Mouse (Mus musculus): ENCODE measurements at regions not wholly inside any gene's neighbourhood (a gene's known extent, or its start where the extent isn't known, plus 50 kb on each side); places are given as distances from the start of the nearest gene placed in this dataset.

DNA sequence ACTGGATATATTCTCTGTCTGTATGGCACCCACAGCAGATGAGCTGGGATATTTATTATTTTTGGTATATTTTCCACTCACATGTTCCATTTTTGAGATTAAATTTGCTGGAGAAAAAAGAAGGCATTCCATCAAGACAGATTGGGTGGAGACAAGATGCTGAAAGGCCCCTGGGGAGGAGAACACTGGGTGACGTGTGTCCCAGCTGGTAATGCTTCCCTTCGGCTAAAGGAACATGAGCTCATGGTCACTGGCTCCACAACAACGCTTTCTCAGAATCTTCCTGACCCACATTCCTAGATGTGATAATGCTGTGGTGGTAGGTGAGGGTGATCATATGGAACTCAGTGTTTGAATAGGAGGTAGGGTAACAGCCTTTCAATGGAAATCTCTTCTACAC, 266.4 kb upstream of the Id2 start:
- Histone ChIP-seq H3K27ac (replicated peaks; ENCODE audit: low read depth, low read length) (no peak overlapping the region), H3K4me3 (ENCODE audit: insufficient read depth, low read depth, low read length) (no peak overlapping the region), H3K4me1 (ENCODE audit: control insufficient read depth, insufficient read depth, insufficient read length, low read length) (no peaks in the 10 kb centered on the region)

DNA sequence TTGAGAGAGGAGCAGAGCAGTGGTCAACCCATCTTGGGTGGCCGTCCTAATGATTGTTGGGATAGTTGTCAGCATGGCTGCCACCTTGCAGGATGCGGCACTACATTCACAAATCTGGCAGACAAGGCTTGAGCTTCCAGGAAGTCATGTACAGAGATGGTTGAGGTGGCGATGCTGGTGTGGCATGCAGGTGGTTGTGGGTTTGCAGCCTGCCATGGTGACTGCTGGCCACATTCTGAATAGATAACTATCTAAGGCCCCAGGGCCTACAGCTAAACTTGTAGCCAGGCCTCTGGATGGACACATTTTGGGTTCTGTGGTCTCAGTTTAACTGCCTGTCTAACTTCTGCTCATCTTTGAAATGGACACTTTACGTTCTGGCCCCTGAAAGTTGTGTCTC, 265.8 kb upstream of the Id2 start:
- Histone ChIP-seq H3K4me3 (ENCODE audit: insufficient read depth, low read depth, low read length) (no peak overlapping the region), H3K27ac (replicated peaks; ENCODE audit: low read depth, low read length) (no peak overlapping the region), H3K4me1 (ENCODE audit: control insufficient read depth, insufficient read depth, insufficient read length, low read length) (no peaks in the 10 kb centered on the region)

DNA sequence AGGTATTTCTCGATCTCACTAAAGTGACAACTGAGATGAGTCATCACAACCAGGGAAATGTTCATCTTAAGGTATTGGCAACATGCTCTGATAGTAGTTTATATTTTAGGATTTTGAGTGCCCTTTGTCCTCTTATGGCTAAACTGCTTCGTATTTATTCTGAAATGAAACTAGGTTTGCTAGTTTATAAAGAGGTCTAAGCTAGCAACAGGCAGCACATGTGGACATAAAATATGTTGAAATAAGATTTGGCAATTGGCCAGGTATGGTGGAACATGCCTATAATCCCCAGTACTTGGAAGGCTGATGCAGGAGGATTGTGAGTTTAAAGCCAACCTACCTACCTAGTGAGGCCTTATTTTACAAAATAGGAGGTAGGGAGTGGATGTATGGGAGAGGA, 263.8 kb upstream of the Id2 start:
- Histone ChIP-seq H3K4me3 (ENCODE audit: insufficient read depth, low read depth, low read length) (no peak overlapping the region), H3K4me1 (ENCODE audit: control insufficient read depth, insufficient read depth, insufficient read length, low read length) (no peaks in the 10 kb centered on the region), H3K27ac (replicated peaks; ENCODE audit: low read depth, low read length) (no peak overlapping the region)

DNA sequence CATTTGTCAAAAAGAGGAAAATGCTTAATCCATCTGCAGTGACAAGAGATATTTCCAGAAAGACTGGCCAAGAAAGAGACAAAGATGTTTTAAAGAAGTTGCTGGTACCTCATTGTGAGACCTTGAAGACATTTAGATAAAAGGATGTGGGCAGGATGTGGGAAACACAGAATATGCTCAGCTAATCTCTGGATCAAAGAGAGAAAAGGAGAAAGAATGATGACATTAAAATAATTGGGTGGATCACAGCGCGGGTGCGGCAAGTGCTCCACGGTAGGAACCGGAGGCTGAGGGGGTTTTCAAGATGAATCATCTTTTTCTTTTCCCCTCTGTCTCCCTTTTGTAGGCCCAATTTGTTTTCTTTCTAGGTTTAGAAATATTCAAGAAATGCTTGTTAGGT, 263.0 kb upstream of the Id2 start:
- Histone ChIP-seq H3K27ac (replicated peaks; ENCODE audit: low read depth, low read length) (no peak overlapping the region), H3K4me3 (ENCODE audit: insufficient read depth, low read depth, low read length) (no peak overlapping the region), H3K4me1 (ENCODE audit: control insufficient read depth, insufficient read depth, insufficient read length, low read length) (no peaks in the 10 kb centered on the region)

DNA sequence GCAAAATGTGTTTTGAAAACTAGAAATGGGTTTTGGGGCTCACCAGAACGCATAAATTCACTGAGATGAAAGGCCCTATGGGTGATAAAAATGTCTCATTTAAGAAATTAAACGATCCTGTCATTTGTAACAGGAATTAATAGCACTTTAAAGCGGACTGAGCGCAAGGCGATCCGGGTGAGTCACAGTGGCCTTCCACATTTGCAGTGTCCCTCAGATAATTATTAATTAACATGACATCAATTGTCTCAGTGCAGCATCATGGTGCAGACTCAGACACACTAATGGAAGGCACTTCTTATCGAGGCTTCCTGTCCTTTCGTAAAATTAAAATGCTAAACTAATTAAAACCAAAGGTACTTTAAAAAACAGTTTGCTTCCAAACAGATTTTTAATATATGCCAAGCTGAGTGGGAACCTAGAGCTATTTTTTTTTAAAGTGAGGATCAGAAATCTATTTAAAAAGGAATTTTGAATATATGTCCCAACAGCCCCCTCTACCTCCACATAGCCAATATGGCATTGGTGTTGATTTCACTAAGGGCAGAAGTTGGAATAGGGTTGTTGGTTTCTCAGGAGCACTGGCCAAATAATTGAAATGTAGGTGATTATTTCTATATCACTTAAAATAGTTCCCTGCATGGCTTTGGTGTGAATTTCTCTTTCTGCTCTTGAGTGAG, 262.0 kb upstream of the Id2 start:
- no peak overlapping the region for H3K4me3 ChIP-seq (ENCODE audit: insufficient read depth, low read depth, low read length)
- no peaks in the 10 kb centered on the region for H3K4me1 ChIP-seq (ENCODE audit: control insufficient read depth, insufficient read depth, insufficient read length, low read length)
- H3K27ac ChIP-seq (replicated peaks; ENCODE audit: low read depth, low read length), result no peak overlapping the region

DNA sequence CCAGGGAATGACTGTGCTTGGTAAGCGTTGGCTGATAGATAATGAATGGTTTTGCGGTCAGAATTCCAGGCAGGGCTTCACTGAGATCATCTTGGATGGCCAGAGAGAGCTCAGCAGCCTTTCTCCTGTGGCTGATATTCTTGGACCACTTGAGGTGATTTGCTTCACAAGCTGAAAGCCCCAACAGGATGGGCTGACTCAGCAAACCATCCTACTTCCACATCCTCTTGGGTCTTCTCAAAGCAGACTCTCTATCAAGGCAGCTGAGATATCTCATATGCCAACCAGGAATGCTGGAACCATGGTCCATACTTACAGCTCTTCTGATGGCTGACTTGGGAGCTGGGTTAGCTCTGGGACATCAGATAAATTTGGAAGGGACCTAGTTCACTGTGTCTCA, 259.8 kb upstream of the Id2 start:
- Histone ChIP-seq H3K4me3 (ENCODE audit: insufficient read depth, low read depth, low read length) (no peak overlapping the region), H3K27ac (replicated peaks; ENCODE audit: low read depth, low read length) (no peak overlapping the region), H3K4me1 (ENCODE audit: control insufficient read depth, insufficient read depth, insufficient read length, low read length) (no peaks in the 10 kb centered on the region)

DNA sequence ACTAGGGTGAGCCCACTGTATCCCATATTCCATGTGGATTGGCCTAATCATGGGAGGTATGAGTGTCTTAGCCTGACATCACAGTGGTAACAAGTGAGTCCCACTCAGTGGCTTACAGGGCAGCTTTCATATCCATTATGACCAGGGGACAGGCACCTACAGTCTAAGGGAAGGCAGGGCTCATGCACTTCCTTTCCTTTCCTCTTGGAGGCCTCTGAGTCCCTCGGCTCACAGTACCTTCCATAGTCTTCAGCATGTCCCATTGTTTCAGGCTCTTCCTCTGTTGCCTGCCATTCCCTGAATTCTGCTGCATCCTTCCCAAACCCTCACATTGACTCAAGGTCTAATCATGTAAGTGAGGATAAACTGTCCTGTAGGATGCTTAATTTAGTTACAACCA, 258.3 kb upstream of the Id2 start:
- Histone ChIP-seq H3K4me1 (ENCODE audit: control insufficient read depth, insufficient read depth, insufficient read length, low read length) (no peaks in the 10 kb centered on the region), H3K4me3 (ENCODE audit: insufficient read depth, low read depth, low read length) (no peak overlapping the region), H3K27ac (replicated peaks; ENCODE audit: low read depth, low read length) (no peak overlapping the region)

DNA sequence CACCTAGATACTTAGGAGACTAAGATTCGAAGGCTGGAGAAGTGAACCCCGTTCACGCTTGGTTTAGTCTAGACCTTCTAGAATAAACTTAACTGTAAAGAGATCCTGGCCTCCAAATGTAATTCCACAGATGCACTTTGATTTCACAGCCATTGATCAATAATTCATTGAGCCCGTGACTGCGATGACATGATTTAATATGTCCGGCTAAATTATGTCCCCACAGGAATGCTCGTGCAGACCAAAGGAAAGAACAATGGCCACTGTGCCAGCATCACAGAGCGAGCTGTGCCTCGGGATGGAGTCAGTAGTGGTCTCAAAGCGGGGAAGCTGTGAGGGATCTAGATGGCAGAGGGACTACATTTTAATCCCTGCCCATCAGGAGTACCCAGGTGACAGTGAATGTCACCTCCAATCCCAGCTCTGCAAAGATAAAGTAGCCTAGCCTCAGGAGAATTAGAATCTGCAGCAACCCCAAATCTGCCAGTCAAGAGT, 256.5 kb upstream of the Id2 start:
- Histone ChIP-seq H3K4me1 (ENCODE audit: control insufficient read depth, insufficient read depth, insufficient read length, low read length) (no peaks in the 10 kb centered on the region), H3K27ac (replicated peaks; ENCODE audit: low read depth, low read length) (no peak overlapping the region), H3K4me3 (ENCODE audit: insufficient read depth, low read depth, low read length) (no peak overlapping the region)

DNA sequence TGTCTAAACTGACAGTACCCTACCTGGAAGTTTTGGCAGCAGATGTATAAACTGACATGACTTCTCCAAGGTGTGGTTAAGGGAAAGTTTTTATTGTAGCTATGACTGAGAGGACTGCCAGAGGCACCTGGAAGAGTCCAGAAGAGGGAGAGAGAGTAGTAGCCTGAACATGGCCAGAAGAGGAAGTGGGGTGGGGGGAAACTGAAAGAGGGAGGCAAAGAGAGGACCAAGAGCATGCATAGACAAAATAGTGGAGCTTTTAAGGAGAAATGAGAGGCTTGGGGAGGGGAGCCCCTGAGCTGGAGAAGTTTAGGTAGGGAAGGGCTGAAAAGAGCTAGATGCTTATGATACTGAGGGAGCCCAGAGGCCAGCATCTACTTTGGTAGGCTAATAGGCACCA, 255.2 kb upstream of the Id2 start:
- H3K4me3 ChIP-seq (ENCODE audit: insufficient read depth, low read depth, low read length), result no peak overlapping the region
- H3K27ac ChIP-seq (replicated peaks; ENCODE audit: low read depth, low read length), result no peak overlapping the region
- no peaks in the 10 kb centered on the region for H3K4me1 ChIP-seq (ENCODE audit: control insufficient read depth, insufficient read depth, insufficient read length, low read length)

DNA sequence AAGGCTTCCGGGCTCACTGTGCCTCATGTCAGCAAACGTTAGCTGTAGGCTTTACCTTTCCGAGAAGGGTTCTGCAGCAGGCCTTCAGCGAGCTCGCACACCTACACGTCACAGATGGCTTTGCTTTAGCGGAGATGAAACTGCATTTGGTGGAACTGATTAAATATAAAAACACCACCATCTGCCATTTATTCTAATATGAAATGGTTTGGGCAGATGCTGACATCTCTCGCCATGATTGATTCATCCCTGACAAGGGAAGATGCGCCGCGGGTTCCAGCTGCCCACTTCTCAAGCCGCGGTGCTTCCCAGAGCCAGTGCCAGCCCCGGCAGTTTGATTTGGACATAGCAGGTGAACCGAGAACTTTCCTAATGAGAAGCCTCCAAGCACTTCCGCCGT, 247.4 kb upstream of the Id2 start:
- Histone ChIP-seq H3K4me1 (ENCODE audit: control insufficient read depth, insufficient read depth, insufficient read length, low read length) (no peaks in the 10 kb centered on the region), H3K4me3 (ENCODE audit: insufficient read depth, low read depth, low read length) (no peak overlapping the region), H3K27ac (replicated peaks; ENCODE audit: low read depth, low read length) (no peak overlapping the region)

DNA sequence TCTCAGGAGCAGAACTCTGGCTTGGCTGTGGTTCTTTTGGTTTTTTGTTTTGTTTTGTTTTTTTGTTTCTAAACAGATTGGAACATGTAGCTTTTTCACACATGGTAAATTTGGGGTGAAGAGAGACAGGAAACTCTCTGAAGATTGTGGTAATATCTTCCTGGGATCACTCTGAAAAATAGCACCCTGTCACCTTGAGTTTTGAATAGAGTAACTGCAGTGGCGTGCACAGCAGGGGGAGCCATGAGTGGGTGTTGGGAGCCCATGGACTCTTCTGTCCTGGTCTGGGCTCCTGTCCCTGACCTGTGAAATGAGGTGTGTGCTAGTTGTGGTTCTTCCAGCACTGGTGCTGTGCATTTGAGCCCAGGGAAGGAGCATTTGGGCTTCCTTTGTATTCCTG, 241.8 kb upstream of the Id2 start:
- no peaks in the 10 kb centered on the region; the same call in 1 of the 2 replicates for H3K4me1 ChIP-seq (ENCODE audit: control insufficient read depth, insufficient read depth, insufficient read length, low read length)
- H3K27ac ChIP-seq (replicated peaks; ENCODE audit: low read depth, low read length), result no peak overlapping the region
- no peak overlapping the region for H3K4me3 ChIP-seq (ENCODE audit: insufficient read depth, low read depth, low read length)

DNA sequence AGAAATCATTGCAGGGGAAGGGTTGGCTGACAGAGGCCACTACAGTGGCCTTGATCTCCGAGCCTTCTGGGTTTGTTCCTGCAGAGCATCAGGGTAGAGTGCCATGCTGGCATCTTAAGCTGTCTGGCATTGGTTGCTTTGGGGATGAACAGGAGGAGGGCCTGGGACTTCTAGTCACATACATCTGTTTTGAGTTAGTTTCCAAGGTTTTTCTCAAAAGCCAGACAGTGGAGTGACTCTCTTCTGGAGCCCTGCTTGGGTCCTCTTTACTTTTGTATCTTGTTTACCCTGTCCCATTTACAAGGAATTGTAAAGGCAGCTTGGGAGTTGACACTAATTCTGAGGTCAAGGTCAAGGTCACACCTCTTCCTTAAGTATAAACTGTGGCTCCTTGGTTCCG, 239.0 kb upstream of the Id2 start:
- no peaks in the 10 kb centered on the region; the same call in 1 of the 2 replicates for H3K4me1 ChIP-seq (ENCODE audit: control insufficient read depth, insufficient read depth, insufficient read length, low read length)
- no peak overlapping the region for H3K27ac ChIP-seq (replicated peaks; ENCODE audit: low read depth, low read length)
- no peak overlapping the region for H3K4me3 ChIP-seq (ENCODE audit: insufficient read depth, low read depth, low read length)

DNA sequence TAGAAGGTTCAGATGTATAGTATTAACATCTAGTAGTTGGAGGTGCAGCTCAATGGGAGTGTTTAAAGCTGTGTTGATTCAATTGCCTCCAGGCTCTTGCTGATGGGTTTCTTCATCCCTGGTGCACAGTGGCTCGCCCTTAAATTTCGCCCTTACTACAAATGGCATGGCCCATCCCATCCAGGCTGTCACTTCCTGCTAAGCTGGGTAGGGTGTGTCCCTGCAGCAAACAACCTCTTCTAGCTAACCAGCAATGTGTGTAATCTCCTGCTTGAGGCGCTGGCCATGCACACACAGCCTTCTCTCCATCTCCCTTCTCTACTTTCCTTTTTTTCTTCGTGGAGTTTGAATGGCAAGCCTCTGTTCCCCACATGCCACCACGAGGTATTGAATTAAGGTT, 238.1 kb upstream of the Id2 start:
- Histone ChIP-seq H3K4me1 (ENCODE audit: control insufficient read depth, insufficient read depth, insufficient read length, low read length) (no peaks in the 10 kb centered on the region; the same call in 1 of the 2 replicates), H3K4me3 (ENCODE audit: insufficient read depth, low read depth, low read length) (no peak overlapping the region), H3K27ac (replicated peaks; ENCODE audit: low read depth, low read length) (no peak overlapping the region)

DNA sequence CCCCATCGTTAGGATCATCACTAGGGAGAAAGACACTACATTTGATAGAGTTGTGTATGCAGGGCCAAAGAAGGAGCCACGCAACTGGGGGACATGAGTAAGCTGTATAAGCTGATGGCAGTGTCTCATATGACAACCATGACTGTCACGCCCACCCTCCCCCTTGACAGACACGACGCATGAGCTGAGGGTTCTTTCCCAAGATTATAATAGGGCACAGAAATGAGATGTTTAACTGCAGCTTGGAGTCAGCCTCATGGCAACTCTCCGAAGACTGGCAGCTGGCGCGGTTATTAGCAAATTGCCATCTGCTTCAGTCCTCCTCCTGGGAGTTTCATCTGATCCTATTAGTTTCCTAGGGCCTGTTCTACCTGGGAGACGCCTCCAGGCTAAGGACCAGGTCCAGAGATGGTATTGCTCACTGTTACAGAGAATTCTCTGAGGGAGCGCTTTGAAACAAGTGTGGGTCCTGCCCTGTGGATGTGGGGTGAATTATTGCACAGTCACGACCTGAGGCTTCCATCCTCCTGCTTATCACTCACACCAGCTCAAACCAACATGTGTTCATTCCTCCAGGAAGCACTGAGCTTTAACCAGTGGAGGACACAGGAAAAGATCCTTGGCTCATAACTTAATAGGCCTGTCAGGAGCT, 235.6 kb upstream of the Id2 start:
- Histone ChIP-seq H3K4me3 (ENCODE audit: insufficient read depth, low read depth, low read length) (no peak overlapping the region), H3K4me1 (ENCODE audit: control insufficient read depth, insufficient read depth, insufficient read length, low read length) (no peaks in the 10 kb centered on the region; the same call in 1 of the 2 replicates), H3K27ac (replicated peaks; ENCODE audit: low read depth, low read length) (no peak overlapping the region)

DNA sequence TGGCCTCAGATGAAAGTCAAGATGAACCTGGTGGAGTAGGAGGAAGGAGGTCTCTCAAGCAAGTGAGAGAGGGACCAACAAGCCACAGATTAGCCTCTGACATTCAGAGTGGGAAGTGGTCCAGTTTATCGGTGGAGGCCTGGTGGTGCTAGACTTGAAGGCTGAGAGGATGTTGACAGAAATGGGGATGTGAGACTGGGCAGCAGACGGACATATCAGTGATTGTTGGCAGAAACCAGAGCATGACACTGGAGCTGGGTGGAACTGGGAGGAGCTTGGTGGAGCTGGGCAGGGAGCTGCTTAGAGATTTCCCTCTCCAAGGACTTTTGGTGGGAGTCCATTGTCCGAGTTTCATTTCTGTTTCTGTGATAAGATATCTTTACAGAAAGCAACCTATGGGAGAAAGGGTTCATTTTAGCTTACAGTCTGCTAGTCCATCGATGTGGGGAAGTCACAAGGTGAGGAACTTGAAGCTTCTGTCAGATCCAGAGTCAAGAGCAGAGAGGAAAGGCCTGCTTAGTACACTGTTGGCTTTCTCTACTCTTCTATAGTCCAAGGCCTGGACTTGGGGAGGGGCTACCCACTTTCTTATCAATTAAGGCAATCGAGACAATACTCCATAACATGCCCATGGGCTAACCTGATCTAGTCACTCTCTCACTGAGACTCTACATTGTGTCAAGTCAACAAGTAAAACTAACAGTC, 233.2 kb upstream of the Id2 start:
- Histone ChIP-seq H3K27ac (replicated peaks; ENCODE audit: low read depth, low read length) (no peak overlapping the region), H3K4me1 (ENCODE audit: control insufficient read depth, insufficient read depth, insufficient read length, low read length) (no peaks in the 10 kb centered on the region; the same call in 1 of the 2 replicates), H3K4me3 (ENCODE audit: insufficient read depth, low read depth, low read length) (no peak overlapping the region)

DNA sequence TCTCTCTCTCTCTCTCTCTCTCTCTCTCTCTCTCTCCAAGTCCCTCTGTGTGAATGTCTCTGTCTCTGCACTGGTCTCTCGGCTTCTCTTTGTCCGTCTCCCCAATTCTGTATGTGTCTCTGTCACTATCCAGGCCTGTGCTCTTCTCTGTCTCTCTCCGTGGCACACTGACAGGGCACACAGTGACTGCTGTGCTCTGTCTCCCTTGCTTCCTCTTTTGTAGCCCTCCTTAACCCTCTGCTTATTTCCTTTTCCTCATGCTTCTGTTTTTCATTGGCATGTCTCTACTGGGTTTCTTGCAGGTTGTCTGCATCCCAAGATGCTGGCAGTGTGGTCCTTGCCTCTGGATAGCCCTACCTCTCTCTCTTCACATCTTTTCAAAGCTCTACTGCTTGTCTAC, 229.0 kb upstream of the Id2 start:
- Histone ChIP-seq H3K4me1 (ENCODE audit: control insufficient read depth, insufficient read depth, insufficient read length, low read length) (no peaks in the 10 kb centered on the region; the same call in 1 of the 2 replicates), H3K27ac (replicated peaks; ENCODE audit: low read depth, low read length) (no peak overlapping the region), H3K4me3 (ENCODE audit: insufficient read depth, low read depth, low read length) (no peak overlapping the region)
